Mouse (Mus musculus) C2C12 (cell line): Measurements from ENCODE around the gene Cd300e. TPM values are rescaled to one million over a fixed set of nuclear protein-coding genes. Genes with fewer than 3 reads are reported as not detected.

Experiments
- H3K27me3 ChIP-seq: one replicate; pipeline ENCODE4 v1.6.1; 2011; ENCODE audit not compliant: control insufficient read depth, insufficient read depth, insufficient read length
- H3K36me3 ChIP-seq: one replicate; pipeline ENCODE4 v1.6.1; 2011; ENCODE audit not compliant: control insufficient read depth, insufficient read depth
- H3K4me3 ChIP-seq: one replicate; pipeline ENCODE4 v1.5.1; 2011; ENCODE audit warnings: mild to moderate bottlenecking, control low read depth; ENCODE audit not compliant: poor library complexity, insufficient read depth, severe bottlenecking
- H3K79me2 ChIP-seq: one replicate; pipeline ENCODE4 v1.6.1; 2011; ENCODE audit not compliant: control insufficient read depth, insufficient read depth
- H3K79me3 ChIP-seq: one replicate; pipeline ENCODE4 v1.6.1; 2011; ENCODE audit warnings: low read depth, control low read depth
- H3ac ChIP-seq: one replicate; pipeline ENCODE3; 2011; ENCODE audit warnings: low read depth; ENCODE audit not compliant: control insufficient read depth, insufficient read length
- CEBPB ChIP-seq: IDR thresholded peaks from one replicate; pipeline ENCODE4 v1.6.1; 2011; ENCODE audit warnings: low read depth, mild to moderate bottlenecking, control low read depth, moderate library complexity
- CTCF ChIP-seq: IDR thresholded peaks from one replicate; pipeline ENCODE4 v1.5.1; 2011; ENCODE audit not compliant: control insufficient read depth, insufficient read depth, insufficient read length
- FOSL1 ChIP-seq: IDR thresholded peaks from one replicate; pipeline ENCODE4 v1.8.0; 2011; ENCODE audit warnings: mild to moderate bottlenecking, low read length; ENCODE audit not compliant: poor library complexity, insufficient read depth, severe bottlenecking
- MAX ChIP-seq: IDR thresholded peaks from one replicate; pipeline ENCODE4 v1.6.1; 2011; ENCODE audit warnings: mild to moderate bottlenecking, control low read depth
- MYOD1 ChIP-seq: IDR thresholded peaks from one replicate; pipeline ENCODE4 v1.6.1; 2011; ENCODE audit warnings: low read depth; ENCODE audit not compliant: control insufficient read depth, insufficient read length
- MYOG ChIP-seq: IDR thresholded peaks from one replicate; pipeline ENCODE4 v1.6.1; 2011; ENCODE audit not compliant: control insufficient read depth, insufficient read length; ENCODE audit errors: extremely low read depth
- USF1 ChIP-seq: IDR thresholded peaks from one replicate; pipeline ENCODE4 v1.6.1; 2011; ENCODE audit warnings: low read depth, mild to moderate bottlenecking, control low read depth, moderate library complexity
- polyA plus RNA-seq: library from polyadenylated mRNA; unstranded; fragments of >200 nt; fragmentation: generic; extraction: Trizol; gene quantifications from one replicate; pipeline ENCODE4 v1.2.1, GENCODE M21; 2012; ENCODE audit warnings: missing spikeins

Gene Cd300e
- polyA plus RNA-seq, 1 experiment: not detected

GRCm38 (mm10) chr11:115004070-115004469, 57.9 kb downstream of the Cd300e start:
- H3ac ChIP-seq: no peak overlapping the region
- TF ChIP-seq MYOD1 (no peak), MAX (no peak), CTCF (no peak), USF1 (no peak), FOSL1 (no peak), CEBPB (no peak), MYOG (no peak)

More at GRCm38 (mm10) chr11:115004070-115004469, 57.9 kb downstream of the Cd300e start:
- no peaks in the 10 kb centered on the region for H3K36me3 ChIP-seq
- no peaks in the 10 kb centered on the region for H3K79me2 ChIP-seq
- H3K4me3 ChIP-seq: no peak overlapping the region
- H3K27me3 ChIP-seq: peaks cover 10% of the 10 kb centered on the region
- H3K79me3 ChIP-seq: no peaks in the 10 kb centered on the region

Other genes with a start within 250 kb of the Cd300e start
- 0.75 TPM for gene Gprc5c, start 211.0 kb downstream of the Cd300e start, polyA plus RNA-seq
- 0.02 TPM for gene Cd300a, start 172.1 kb downstream of the Cd300e start, polyA plus RNA-seq
- 0.76 TPM for gene Cd300lb, start 127.8 kb downstream of the Cd300e start, polyA plus RNA-seq
- gene Cd300c, start 93.0 kb downstream of the Cd300e start, polyA plus RNA-seq: not detected
- not detected for gene Cd300ld, start 72.3 kb downstream of the Cd300e start, polyA plus RNA-seq
- not detected for gene Cd300c2, start 60.3 kb downstream of the Cd300e start, polyA plus RNA-seq
- gene Cd300ld2, start 46.0 kb downstream of the Cd300e start, polyA plus RNA-seq: not detected
- gene Cd300ld4, start 35.2 kb downstream of the Cd300e start, polyA plus RNA-seq: not detected
- 0.16 TPM for gene Cd300ld5, start 24.4 kb downstream of the Cd300e start, polyA plus RNA-seq
- gene Cd300ld3, start 13.8 kb downstream of the Cd300e start, polyA plus RNA-seq: not detected
- gene Rab37, start 29.3 kb upstream of the Cd300e start, polyA plus RNA-seq: 0.07 TPM
- gene Cd300lf, start 71.8 kb upstream of the Cd300e start, polyA plus RNA-seq: not detected
- 19.1 TPM for gene Slc9a3r1, start 101.2 kb upstream of the Cd300e start, polyA plus RNA-seq
- gene Tmem104, start 125.3 kb upstream of the Cd300e start, polyA plus RNA-seq: 6.6 TPM
- gene Nat9, start 125.7 kb upstream of the Cd300e start, polyA plus RNA-seq: 9.1 TPM
- gene Grin2c, start 205.1 kb upstream of the Cd300e start, polyA plus RNA-seq: not detected
- 10.7 TPM for gene Fdxr, start 214.9 kb upstream of the Cd300e start, polyA plus RNA-seq
- gene Fads6, start 235.5 kb upstream of the Cd300e start, polyA plus RNA-seq: 0.21 TPM
- gene Otop2, start 245.0 kb upstream of the Cd300e start, polyA plus RNA-seq: not detected